Mouse (Mus musculus) limb, embryonic 12.5 days (tissue): ENCODE measurements around the gene Axin2. TPM values are rescaled to one million over a fixed set of nuclear protein-coding genes. Genes with fewer than 3 reads are reported as not detected.

Source experiments
- ATAC-seq: fragments of 200-750 bp; cut with Nextera tagmentation; 2 replicates; pipeline ENCODE4 v1.8.0; 2017; ENCODE audit warnings: low read depth, moderate TSS enrichment; ENCODE audit not compliant: insufficient number of reproducible peaks, insufficient read depth, low FRiP score, low TSS enrichment
- H3K27ac ChIP-seq: fragments of 300-500 bp; sonication (generic); 2 replicates; pipeline ENCODE4 v1.5.1; 2016; ENCODE audit warnings: mild to moderate bottlenecking, moderate library complexity
- H3K27me3 ChIP-seq: fragments of 300-500 bp; sonication (generic); 2 replicates; pipeline ENCODE4 v1.6.1; 2016; ENCODE audit warnings: mild to moderate bottlenecking, moderate library complexity
- H3K36me3 ChIP-seq: fragments of 300-500 bp; sonication (generic); 2 replicates; pipeline ENCODE4 v1.6.1; 2016; ENCODE audit warnings: mild to moderate bottlenecking, moderate library complexity
- H3K4me1 ChIP-seq: fragments of 300-500 bp; sonication (generic); replicated peaks from 2 replicates; pipeline ENCODE4 v1.6.1; 2016
- H3K4me2 ChIP-seq: fragments of 300-500 bp; sonication (generic); 2 replicates; pipeline ENCODE4 v1.6.1; 2016; ENCODE audit warnings: mild to moderate bottlenecking, moderate library complexity
- H3K4me3 ChIP-seq: fragments of 300-500 bp; sonication (generic); replicated peaks from 2 replicates; pipeline ENCODE4 v1.5.1; 2016; ENCODE audit warnings: mild to moderate bottlenecking
- H3K9ac ChIP-seq: fragments of 300-500 bp; sonication (generic); replicated peaks from 2 replicates; pipeline ENCODE4 v1.6.1; 2016; ENCODE audit warnings: mild to moderate bottlenecking, moderate library complexity
- H3K9me3 ChIP-seq: fragments of 300-500 bp; sonication (generic); 2 replicates; pipeline ENCODE4 v1.6.1; 2016; ENCODE audit warnings: mild to moderate bottlenecking, moderate library complexity
- WGBS: fragments of 180-500 bp; shearing (Covaris S2); methylation state at CpG from one replicate; pipeline ENCODE4 v1.1.7; 2016; 5-methylcytosine and 5-hydroxymethylcytosine counted together
- polyA plus RNA-seq: library from polyadenylated mRNA; unstranded; fragments of >200 nt; fragmentation: Nextera tagmentation; extraction: Ambion mirVana; gene quantifications from 2 replicates; pipeline ENCODE4 v1.2.1, GENCODE M21; 2016

Gene Axin2
- polyA plus RNA-seq, 1 experiment from 2014 or later, result 20.2 TPM

- no peak for ATAC-seq
- H3K9me3 ChIP-seq, result no peaks in the 10 kb centered on the region
- H3K4me1 ChIP-seq, result peaks cover 68% of the 10 kb centered on the region
- H3K27ac ChIP-seq, result peak overlapping the region; percentile 99
- H3K36me3 ChIP-seq, result peaks cover 20% of the 10 kb centered on the region; the same call in 1 of the 2 replicates
- WGBS, result under 1% methylated on average over 32 of the region's 32 CpGs
- H3K27me3 ChIP-seq, result no peaks in the 10 kb centered on the region
- H3K4me2 ChIP-seq, result peak overlapping the region; percentile 88
- H3K9ac ChIP-seq, result peak overlapping the region; percentile 95
- H3K4me3 ChIP-seq, result peak overlapping the region; percentile 92
Observed at GRCm38 (mm10) chr11:108922511-108923187, 2.5 kb downstream of the Axin2 start.

DNA sequence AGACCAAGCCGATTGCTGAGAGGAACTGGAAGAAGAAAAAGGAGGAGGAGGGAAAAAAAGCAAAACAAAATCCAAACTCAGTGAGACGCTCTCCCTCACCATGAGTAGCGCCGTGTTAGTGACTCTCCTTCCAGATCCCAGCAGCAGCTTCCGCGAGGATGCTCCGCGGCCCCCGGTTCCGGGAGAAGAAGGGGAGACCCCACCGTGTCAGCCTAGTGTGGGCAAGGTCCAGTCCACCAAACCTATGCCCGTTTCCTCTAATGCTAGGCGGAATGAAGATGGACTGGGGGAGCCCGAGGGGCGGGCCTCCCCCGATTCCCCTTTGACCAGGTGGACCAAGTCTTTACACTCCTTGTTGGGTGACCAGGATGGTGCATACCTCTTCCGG is 3.0 kb downstream of the Axin2 start:
- Histone ChIP-seq H3K36me3 (peaks cover 20% of the 10 kb centered on the region; the same call in 1 of the 2 replicates), H3K9ac (peak overlapping the region; percentile 95), H3K27ac (peak overlapping the region; percentile 99), H3K9me3 (no peaks in the 10 kb centered on the region), H3K4me3 (peak overlapping the region; percentile 92), H3K4me1 (peaks cover 68% of the 10 kb centered on the region), H3K4me2 (peak overlapping the region; percentile 88), H3K27me3 (no peaks in the 10 kb centered on the region)
- no peak for ATAC-seq
- 0% methylated on average over 16 of the region's 17 CpGs for WGBS

- peak overlapping the region; percentile 95 for H3K9ac ChIP-seq
- ATAC-seq, result no peak
- H3K27me3 ChIP-seq, result no peaks in the 10 kb centered on the region
- peak overlapping the region; percentile 88 for H3K4me2 ChIP-seq
- 6% methylated on average over 13 of the region's 13 CpGs for WGBS
- H3K4me1 ChIP-seq, result peaks cover 68% of the 10 kb centered on the region
- H3K27ac ChIP-seq, result peak overlapping the region; percentile 99
- H3K36me3 ChIP-seq, result peaks cover 22% of the 10 kb centered on the region; the same call in 1 of the 2 replicates
- H3K9me3 ChIP-seq, result no peaks in the 10 kb centered on the region
- peak overlapping the region; percentile 92 for H3K4me3 ChIP-seq
Observed at GRCm38 (mm10) chr11:108923781-108924180, 3.6 kb downstream of the Axin2 start.

- Histone ChIP-seq H3K27me3 (no peaks in the 10 kb centered on the region), H3K36me3 (peaks cover 27% of the 10 kb centered on the region; the same call in 1 of the 2 replicates), H3K9ac (peak overlapping the region; percentile 95), H3K9me3 (no peaks in the 10 kb centered on the region), H3K4me3 (peak overlapping the region; percentile 92), H3K4me2 (peak overlapping the region; percentile 88), H3K27ac (peak overlapping the region; percentile 99), H3K4me1 (peaks cover 69% of the 10 kb centered on the region)
- 0% methylated on average over 5 of the region's 5 CpGs for WGBS
- no peak for ATAC-seq
Observed at GRCm38 (mm10) chr11:108924346-108924745, 4.2 kb downstream of the Axin2 start.

DNA sequence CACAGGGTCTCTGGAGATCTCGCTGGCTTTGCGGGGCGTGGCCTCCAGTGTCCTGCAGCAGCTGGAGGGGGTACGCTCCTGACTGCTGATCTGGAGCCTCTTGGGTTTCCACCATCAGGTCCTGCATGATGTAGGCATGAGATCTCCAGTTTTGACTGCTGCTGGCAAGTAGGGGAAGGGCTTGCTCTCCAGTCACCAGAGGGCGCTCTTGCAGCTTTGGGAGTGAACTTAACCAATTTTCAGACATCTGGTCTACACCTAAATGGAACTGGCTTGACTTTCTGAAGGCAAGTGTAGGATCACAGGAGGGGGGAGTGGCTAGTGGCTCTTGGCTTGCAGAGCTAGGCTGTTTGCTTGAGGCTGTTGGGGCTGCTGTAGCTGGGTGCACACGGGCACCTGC is 5.1 kb downstream of the Axin2 start:
- H3K4me3 ChIP-seq, result peak overlapping the region; percentile 92
- H3K27ac ChIP-seq, result peak overlapping the region; percentile 99; the same call in 1 of the 2 replicates
- ATAC-seq, result 0 out of 2 replicates have a peak, but pooled peaks have one; percentile 6
- H3K9ac ChIP-seq, result peak overlapping the region; percentile 95
- peak overlapping the region; percentile 88 for H3K4me2 ChIP-seq
- H3K27me3 ChIP-seq, result no peaks in the 10 kb centered on the region
- 3% methylated on average over 6 of the region's 6 CpGs for WGBS
- no peaks in the 10 kb centered on the region for H3K9me3 ChIP-seq
- H3K36me3 ChIP-seq, result peaks cover 34% of the 10 kb centered on the region; the same call in 1 of the 2 replicates
- H3K4me1 ChIP-seq, result peaks cover 72% of the 10 kb centered on the region

- Histone ChIP-seq H3K4me1 (peaks cover 78% of the 10 kb centered on the region), H3K4me3 (peak overlapping the region; percentile 92), H3K27ac (0 out of 2 replicates have a peak overlapping the region, but pooled peaks have one; percentile 13), H3K4me2 (peak overlapping the region; percentile 88), H3K27me3 (no peaks in the 10 kb centered on the region), H3K9me3 (no peaks in the 10 kb centered on the region), H3K9ac (peak overlapping the region; percentile 38; the same call in 1 of the 2 replicates), H3K36me3 (peaks cover 40% of the 10 kb centered on the region)
- 38% methylated on average over 9 of the region's 9 CpGs for WGBS
- ATAC-seq, result no peak
Observed at GRCm38 (mm10) chr11:108925826-108926225, 5.7 kb downstream of the Axin2 start.

GRCm38 (mm10) chr11:108926345-108927092 is 6.4 kb downstream of the Axin2 start:
- Histone ChIP-seq H3K4me2 (peak overlapping the region; percentile 88), H3K27ac (peak overlapping the region; percentile 4; the same call in 1 of the 2 replicates), H3K27me3 (no peaks in the 10 kb centered on the region), H3K9me3 (no peaks in the 10 kb centered on the region), H3K4me3 (peak overlapping the region; percentile 92), H3K36me3 (peaks cover 46% of the 10 kb centered on the region), H3K4me1 (peaks cover 82% of the 10 kb centered on the region), H3K9ac (peak overlapping the region; percentile 42; the same call in 1 of the 2 replicates)
- ATAC-seq, result no peak
- 23% methylated on average over 10 of the region's 10 CpGs for WGBS

- 30% methylated on average over 13 of the region's 13 CpGs for WGBS
- H3K4me1 ChIP-seq, result peaks cover 82% of the 10 kb centered on the region
- H3K36me3 ChIP-seq, result peaks cover 52% of the 10 kb centered on the region
- H3K27me3 ChIP-seq, result no peaks in the 10 kb centered on the region
- peak overlapping the region; percentile 92 for H3K4me3 ChIP-seq
- peak overlapping the region; percentile 4; the same call in 1 of the 2 replicates for H3K27ac ChIP-seq
- H3K4me2 ChIP-seq, result peak overlapping the region; percentile 88
- no peaks in the 10 kb centered on the region for H3K9me3 ChIP-seq
- H3K9ac ChIP-seq, result peak overlapping the region; percentile 42; the same call in 1 of the 2 replicates
- no peak for ATAC-seq
Observed at GRCm38 (mm10) chr11:108927093-108927444, 6.9 kb downstream of the Axin2 start.

DNA sequence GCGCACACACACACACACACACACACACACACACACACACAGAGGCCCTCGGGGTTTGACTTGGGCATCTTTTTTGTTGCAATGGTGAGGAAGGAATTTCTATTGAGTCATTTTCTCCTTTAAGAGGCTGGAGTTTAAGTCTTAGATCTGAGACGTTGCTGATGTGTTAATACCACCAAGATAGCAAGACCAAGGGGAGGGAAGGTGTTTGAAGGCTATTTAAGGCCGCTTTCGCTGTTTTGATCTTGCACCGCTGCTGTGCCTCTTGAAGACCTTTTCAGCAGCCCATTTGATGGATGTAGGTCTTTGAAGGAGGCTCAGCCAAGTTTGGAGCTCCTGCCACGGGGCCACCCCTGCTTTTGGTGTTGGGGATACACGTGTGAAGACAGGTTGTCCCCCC is 7.9 kb downstream of the Axin2 start:
- WGBS, result 25% methylated on average over 8 of the region's 8 CpGs
- Histone ChIP-seq H3K4me1 (peaks cover 81% of the 10 kb centered on the region), H3K9me3 (no peaks in the 10 kb centered on the region), H3K36me3 (peaks cover 62% of the 10 kb centered on the region), H3K4me3 (peak overlapping the region; percentile 92), H3K4me2 (peak overlapping the region; percentile 88), H3K27ac (no peak overlapping the region), H3K27me3 (no peaks in the 10 kb centered on the region), H3K9ac (no peak overlapping the region)
- ATAC-seq, result no peak

DNA sequence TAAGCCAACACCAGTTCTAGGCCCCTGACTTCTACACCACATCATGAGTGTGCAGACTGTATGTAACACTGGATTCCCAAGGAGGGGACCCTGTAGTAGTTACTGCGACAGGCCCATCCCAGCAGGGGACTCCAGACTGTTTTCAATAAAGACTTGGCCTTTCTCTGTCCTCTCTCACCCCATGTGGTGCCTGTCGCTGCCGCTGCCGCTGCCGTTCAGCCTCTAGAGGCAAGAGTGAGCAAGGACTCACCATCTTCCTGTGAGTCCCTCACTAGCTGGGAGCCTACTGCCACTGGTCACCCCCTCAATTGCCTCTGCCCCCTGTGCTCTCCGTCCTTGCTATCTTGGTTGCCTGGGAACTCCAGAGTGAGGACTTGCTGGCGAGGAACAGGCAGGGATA is 8.6 kb downstream of the Axin2 start:
- Histone ChIP-seq H3K4me2 (peak overlapping the region; percentile 88), H3K4me3 (peak overlapping the region; percentile 17; the same call in 1 of the 2 replicates), H3K27me3 (no peaks in the 10 kb centered on the region), H3K27ac (peak overlapping the region; percentile 35; the same call in 1 of the 2 replicates), H3K36me3 (peaks cover 67% of the 10 kb centered on the region), H3K9ac (no peak overlapping the region), H3K9me3 (no peaks in the 10 kb centered on the region), H3K4me1 (peaks cover 81% of the 10 kb centered on the region)
- no peak for ATAC-seq
- WGBS, result 6% methylated on average over 7 of the region's 7 CpGs

- ATAC-seq, result no peak
- WGBS, result 31% methylated on average over 4 of the region's 4 CpGs
- H3K9me3 ChIP-seq, result no peaks in the 10 kb centered on the region
- H3K4me1 ChIP-seq, result peaks cover 81% of the 10 kb centered on the region
- H3K9ac ChIP-seq, result 0 out of 2 replicates have a peak overlapping the region, but pooled peaks have one; percentile 27
- no peaks in the 10 kb centered on the region for H3K27me3 ChIP-seq
- H3K4me2 ChIP-seq, result peak overlapping the region; percentile 88
- H3K27ac ChIP-seq, result peak overlapping the region; percentile 35; the same call in 1 of the 2 replicates
- peak overlapping the region; percentile 17; the same call in 1 of the 2 replicates for H3K4me3 ChIP-seq
- peaks cover 67% of the 10 kb centered on the region for H3K36me3 ChIP-seq
Observed at GRCm38 (mm10) chr11:108929176-108929575, 9.0 kb downstream of the Axin2 start.
